Mouse (Mus musculus) intestine, embryonic 16.5 days (tissue): Measurements from ENCODE around the gene Atg7. TPM values are rescaled to one million over a fixed set of nuclear protein-coding genes. Genes with fewer than 3 reads are reported as not detected.

Experiments used
- ATAC-seq: fragments of 200-750 bp; cut with Nextera tagmentation; 2 replicates; pipeline ENCODE4 v1.8.0; 2017; ENCODE audit warnings: moderate TSS enrichment, moderate library complexity
- H3K27ac ChIP-seq: fragments of 300-500 bp; sonication (generic); 2 replicates; pipeline ENCODE4 v1.5.1; 2014; ENCODE audit warnings: mild to moderate bottlenecking, low read length
- H3K27me3 ChIP-seq: fragments of 300-500 bp; sonication (generic); replicated peaks from 2 replicates; pipeline ENCODE4 v1.6.1; 2014; ENCODE audit warnings: low read length, control low read depth, mixed read lengths; ENCODE audit not compliant: control insufficient read depth, insufficient read depth
- H3K36me3 ChIP-seq: fragments of 300-500 bp; sonication (generic); 2 replicates; pipeline ENCODE4 v1.6.1; 2014; ENCODE audit warnings: low read length, control low read depth; ENCODE audit not compliant: control insufficient read depth, insufficient read depth
- H3K4me1 ChIP-seq: fragments of 300-500 bp; sonication (generic); 2 replicates; pipeline ENCODE4 v1.6.1; 2014; ENCODE audit warnings: low read length, control low read depth, mixed read lengths; ENCODE audit not compliant: control insufficient read depth, insufficient read depth
- H3K4me2 ChIP-seq: fragments of 300-500 bp; sonication (generic); 2 replicates; pipeline ENCODE4 v1.6.1; 2014; ENCODE audit warnings: low read depth, low read length, control low read depth
- H3K4me3 ChIP-seq: fragments of 300-500 bp; sonication (generic); 2 replicates; pipeline ENCODE4 v1.5.1; 2014; ENCODE audit warnings: mild to moderate bottlenecking, low read length
- H3K9ac ChIP-seq: fragments of 300-500 bp; sonication (generic); 2 replicates; pipeline ENCODE4 v1.6.1; 2014; ENCODE audit warnings: low read depth, low read length
- H3K9me3 ChIP-seq: fragments of 300-500 bp; sonication (generic); 2 replicates; pipeline ENCODE4 v1.6.1; 2016; ENCODE audit warnings: low read length, control low read depth; ENCODE audit not compliant: control insufficient read depth
- WGBS: fragments of 180-500 bp; shearing (Covaris S2); extraction: QIAGEN DNeasy Blood & Tissue Kit; methylation state at CpG from one replicate; pipeline ENCODE4 v1.1.7; 2014; 5-methylcytosine and 5-hydroxymethylcytosine counted together
- polyA plus RNA-seq: library from polyadenylated mRNA; unstranded; fragments of >200 nt; fragmentation: Nextera tagmentation; extraction: Ambion mirVana; gene quantifications from 2 replicates; pipeline ENCODE4 v1.2.1, GENCODE M21; 2015

Atg7 gene
- polyA plus RNA-seq, 1 experiment from 2014 or later: 25.5 TPM

GRCm38 (mm10) chr6:114814199-114814881 is 171.4 kb downstream of the Atg7 start:
- Histone ChIP-seq H3K4me1 (0 out of 2 replicates have a peak, but pooled peaks cover 7% of the 10 kb centered on the region), H3K27me3 (no peaks in the 10 kb centered on the region), H3K36me3 (no peaks in the 10 kb centered on the region), H3K9me3 (no peaks in the 10 kb centered on the region), H3K4me2 (no peak overlapping the region), H3K9ac (no peak overlapping the region), H3K4me3 (no peak overlapping the region), H3K27ac (no peak overlapping the region)
- WGBS: 50% methylated on average over 6 of the region's 6 CpGs
- ATAC-seq: no peak

DNA sequence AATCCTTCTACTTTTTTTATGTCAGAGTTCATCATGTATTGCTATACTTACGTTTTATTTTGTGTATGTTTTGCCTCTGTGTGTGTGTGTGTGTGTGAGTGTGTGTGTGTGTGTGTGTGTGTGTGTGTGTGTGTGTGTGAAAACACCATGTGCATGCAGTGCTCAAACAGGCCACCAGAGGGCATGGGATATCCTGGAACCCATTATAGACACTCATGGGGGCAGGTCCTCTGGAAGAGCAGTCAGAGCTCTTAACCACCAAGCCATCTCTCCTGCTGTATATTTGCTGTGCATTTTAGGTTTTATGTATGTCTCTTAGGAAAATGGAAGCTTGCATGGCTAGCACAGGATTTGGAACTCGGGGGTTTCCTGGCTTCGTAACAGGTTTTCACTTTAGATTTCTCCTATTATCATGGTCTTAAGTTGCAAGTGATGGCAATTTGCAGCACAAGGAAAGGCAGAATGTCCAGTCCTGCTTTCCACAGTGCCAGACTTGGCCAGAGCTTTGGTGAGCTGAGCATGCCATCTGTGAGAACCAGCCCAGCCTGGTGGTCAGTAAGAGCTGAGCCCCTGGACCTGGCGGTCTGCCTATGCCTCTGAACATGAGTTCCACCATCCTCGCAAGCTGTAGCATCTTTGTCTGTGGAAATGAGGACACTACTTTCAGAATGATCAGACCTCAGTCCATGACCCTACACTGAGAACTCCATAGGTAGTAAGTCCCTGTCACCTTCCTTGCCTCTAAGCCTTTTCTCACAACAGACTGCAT is 172.2 kb downstream of the Atg7 start:
- WGBS: 94% methylated on average over 5 of the region's 5 CpGs

GRCm38 (mm10) chr6:114817948-114818347 is 175.1 kb downstream of the Atg7 start:
- H3K4me2 ChIP-seq: no peak overlapping the region
- 0 out of 2 replicates have a peak, but pooled peaks cover 8% of the 10 kb centered on the region for H3K4me1 ChIP-seq
- H3K4me3 ChIP-seq: no peak overlapping the region
- ATAC-seq: 0 out of 2 replicates have a peak, but pooled peaks have one; percentile 52
- H3K9me3 ChIP-seq: peaks cover 4% of the 10 kb centered on the region; the same call in 1 of the 2 replicates
- H3K9ac ChIP-seq: no peak overlapping the region; the same call in 1 of the 2 replicates
- no peaks in the 10 kb centered on the region for H3K27me3 ChIP-seq
- no peak overlapping the region for H3K27ac ChIP-seq
- 36% methylated on average over 11 of the region's 11 CpGs for WGBS
- no peaks in the 10 kb centered on the region for H3K36me3 ChIP-seq

More for the DNA sequence above, 172.2 kb downstream of the Atg7 start:
- H3K4me1 ChIP-seq: 0 out of 2 replicates have a peak, but pooled peaks cover 10% of the 10 kb centered on the region
- H3K4me2 ChIP-seq: no peak overlapping the region
- H3K27ac ChIP-seq: no peak overlapping the region
- H3K4me3 ChIP-seq: no peak overlapping the region
- H3K27me3 ChIP-seq: no peaks in the 10 kb centered on the region
- no peak overlapping the region for H3K9ac ChIP-seq
- no peaks in the 10 kb centered on the region for H3K36me3 ChIP-seq
- no peak for ATAC-seq
- no peaks in the 10 kb centered on the region for H3K9me3 ChIP-seq

- peak; percentile 39; the same call in 1 of the 2 replicates for ATAC-seq
- no peak overlapping the region for H3K9ac ChIP-seq
- H3K4me2 ChIP-seq: no peak overlapping the region
- H3K9me3 ChIP-seq: peaks cover 5% of the 10 kb centered on the region; the same call in 1 of the 2 replicates
- 0 out of 2 replicates have a peak, but pooled peaks cover 7% of the 10 kb centered on the region for H3K4me1 ChIP-seq
- H3K27ac ChIP-seq: no peak overlapping the region
- no peaks in the 10 kb centered on the region for H3K36me3 ChIP-seq
- 60% methylated on average over 6 of the region's 6 CpGs for WGBS
- H3K27me3 ChIP-seq: no peaks in the 10 kb centered on the region
- no peak overlapping the region for H3K4me3 ChIP-seq
Measured at GRCm38 (mm10) chr6:114818471-114818870, 175.6 kb downstream of the Atg7 start.

- Histone ChIP-seq H3K27me3 (no peaks in the 10 kb centered on the region), H3K4me2 (no peak overlapping the region), H3K9ac (no peak overlapping the region), H3K4me3 (no peak overlapping the region), H3K36me3 (no peaks in the 10 kb centered on the region), H3K9me3 (peaks cover 5% of the 10 kb centered on the region; the same call in 1 of the 2 replicates), H3K27ac (no peak overlapping the region), H3K4me1 (0 out of 2 replicates have a peak, but pooled peaks cover 7% of the 10 kb centered on the region)
- ATAC-seq: peak; percentile 21; the same call in 1 of the 2 replicates
- WGBS: 52% methylated on average over 9 of the region's 9 CpGs
Measured at GRCm38 (mm10) chr6:114819971-114820481, 177.1 kb downstream of the Atg7 start.

DNA sequence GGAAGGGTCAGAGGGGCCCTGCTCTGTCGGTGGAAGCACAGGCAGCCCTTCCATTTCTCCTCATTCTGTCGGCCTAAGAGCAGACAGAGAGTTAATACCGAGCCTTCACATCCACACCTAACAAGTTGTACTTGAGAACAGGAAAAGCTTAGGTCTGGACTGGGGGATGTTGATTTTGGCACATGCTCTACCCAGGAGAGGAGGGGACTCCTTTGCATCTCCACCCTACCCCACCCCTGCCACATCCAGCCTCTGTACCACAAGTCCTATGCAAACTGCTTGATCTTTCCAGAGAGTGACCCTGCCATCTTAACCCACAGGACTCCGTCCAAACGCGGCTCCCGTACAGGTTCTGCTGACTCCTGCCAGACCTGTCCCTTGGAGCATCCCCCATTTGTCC is 178.7 kb downstream of the Atg7 start:
- peaks cover 5% of the 10 kb centered on the region; the same call in 1 of the 2 replicates for H3K9me3 ChIP-seq
- 84% methylated on average over 7 of the region's 7 CpGs for WGBS
- H3K4me1 ChIP-seq: 0 out of 2 replicates have a peak, but pooled peaks cover 7% of the 10 kb centered on the region
- ATAC-seq: no peak
- no peaks in the 10 kb centered on the region for H3K27me3 ChIP-seq
- H3K9ac ChIP-seq: no peak overlapping the region
- no peak overlapping the region for H3K4me2 ChIP-seq
- H3K27ac ChIP-seq: no peak overlapping the region
- H3K36me3 ChIP-seq: no peaks in the 10 kb centered on the region
- no peak overlapping the region for H3K4me3 ChIP-seq

DNA sequence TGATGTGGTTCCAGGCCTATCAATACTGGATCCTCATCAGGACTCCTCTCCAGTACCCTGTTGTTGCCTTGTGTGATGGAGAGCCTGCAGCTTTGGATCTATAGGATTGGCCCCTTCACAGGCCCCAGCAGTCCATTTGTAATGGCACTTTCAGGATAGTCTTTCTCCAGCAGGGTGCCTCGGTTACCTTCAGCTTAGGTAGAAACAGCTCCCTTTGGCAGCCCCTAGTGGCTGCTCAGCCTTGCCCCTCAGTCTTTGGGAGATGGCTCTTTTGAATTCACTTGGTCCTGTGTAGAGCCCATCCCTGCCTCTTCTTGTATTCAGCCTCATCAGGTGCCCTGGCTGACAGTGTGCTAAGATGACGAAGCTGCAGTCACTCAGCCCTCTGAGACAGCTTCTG is 184.0 kb downstream of the Atg7 start:
- no peaks in the 10 kb centered on the region for H3K27me3 ChIP-seq
- no peak overlapping the region for H3K4me3 ChIP-seq
- no peaks in the 10 kb centered on the region for H3K4me1 ChIP-seq
- no peak for ATAC-seq
- no peak overlapping the region for H3K4me2 ChIP-seq
- no peaks in the 10 kb centered on the region for H3K36me3 ChIP-seq
- H3K9ac ChIP-seq: no peak overlapping the region
- peaks cover 5% of the 10 kb centered on the region; the same call in 1 of the 2 replicates for H3K9me3 ChIP-seq
- 74% methylated on average over 2 of the region's 2 CpGs for WGBS
- H3K27ac ChIP-seq: no peak overlapping the region

DNA sequence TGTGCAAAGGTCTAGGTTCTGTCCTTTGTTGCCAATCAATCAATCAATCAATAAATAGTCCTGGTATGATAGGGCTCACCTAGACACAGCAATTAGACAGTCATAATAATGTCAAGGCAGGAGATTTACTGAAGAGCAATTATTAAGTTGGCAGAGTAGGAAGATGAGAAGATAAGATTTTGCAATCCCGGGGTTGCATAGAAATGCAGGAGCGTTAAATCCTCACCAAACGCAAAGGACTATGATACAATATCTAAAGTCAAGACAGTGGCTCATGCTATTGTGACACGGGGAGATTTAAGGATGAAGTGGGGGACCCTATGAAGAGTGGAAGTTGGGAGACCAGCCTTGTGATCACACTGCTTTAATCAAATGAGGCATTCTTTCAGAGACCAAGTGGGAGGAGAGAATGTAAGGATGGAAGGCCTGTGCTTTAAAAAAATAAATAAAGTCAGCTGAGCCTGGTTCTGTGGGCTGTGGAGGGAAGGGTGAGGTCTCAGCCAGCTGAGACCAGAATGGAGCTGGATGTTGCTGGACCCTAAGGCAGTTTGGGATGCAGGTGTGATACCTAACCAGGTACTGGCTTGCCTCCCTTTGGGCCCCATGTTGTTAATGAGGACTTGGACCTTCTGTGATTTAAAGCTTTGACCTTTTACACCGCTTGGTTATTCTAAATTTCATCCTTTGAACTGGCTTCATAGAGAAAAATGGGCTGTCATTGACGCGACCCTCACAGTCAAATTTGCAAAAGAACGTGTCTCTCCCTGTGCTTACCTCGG is 187.0 kb downstream of the Atg7 start:
- no peak overlapping the region for H3K4me3 ChIP-seq
- H3K27me3 ChIP-seq: no peaks in the 10 kb centered on the region
- H3K9me3 ChIP-seq: no peaks in the 10 kb centered on the region
- no peak overlapping the region for H3K4me2 ChIP-seq
- no peak for ATAC-seq
- no peak overlapping the region for H3K27ac ChIP-seq
- no peak overlapping the region for H3K9ac ChIP-seq
- WGBS: 78% methylated on average over 9 of the region's 9 CpGs
- H3K36me3 ChIP-seq: no peaks in the 10 kb centered on the region
- H3K4me1 ChIP-seq: peaks cover 18% of the 10 kb centered on the region
